Mouse (Mus musculus): ENCODE results near the gene Ccdc86. TPM values are rescaled to one million over a fixed set of nuclear protein-coding genes. Genes with fewer than 3 reads are reported as not detected.

Gene Ccdc86
- total RNA-seq, 4 experiments from 2014 or later: 13.4 to 14.5 (median 13.9) TPM

GRCm38 (mm10) chr19:10952021-10952939 lies 3.2 kb upstream of the Ccdc86 start:
- peak; percentile 57 to 77 for DNase-seq (ENCODE audit: low spot score in 2 of 2)

GRCm38 (mm10) chr19:10949558-10949957 lies 492 bp upstream of the Ccdc86 start:
- DNase-seq (ENCODE audit: low spot score in 2 of 2): no peak

GRCm38 (mm10) chr19:10948416-10948815 lies 650 bp downstream of the Ccdc86 start:
- DNase-seq (ENCODE audit: low spot score in 2 of 2): no peak

GRCm38 (mm10) chr19:10947219-10947618 lies 1.8 kb downstream of the Ccdc86 start:
- no peak for DNase-seq (ENCODE audit: low spot score in 2 of 2)

- no peak for DNase-seq (ENCODE audit: low spot score in 2 of 2)
These were observed 2.6 kb downstream of the Ccdc86 start for GRCm38 (mm10) chr19:10946506-10946905.

GRCm38 (mm10) chr19:10943955-10944354 lies 5.1 kb downstream of the Ccdc86 start:
- DNase-seq (ENCODE audit: low spot score in 2 of 2): no peak

- no peak for DNase-seq (ENCODE audit: low spot score in 2 of 2)
These were observed 8.1 kb downstream of the Ccdc86 start for GRCm38 (mm10) chr19:10940801-10941457.

- DNase-seq (ENCODE audit: low spot score in 2 of 2): peak in 1 of 2 experiments; percentile 23
These were observed 8.8 kb downstream of the Ccdc86 start for GRCm38 (mm10) chr19:10940097-10940800.

GRCm38 (mm10) chr19:10938771-10939170 lies 10.3 kb downstream of the Ccdc86 start:
- DNase-seq (ENCODE audit: low spot score in 2 of 2): no peak

- DNase-seq (ENCODE audit: low spot score in 2 of 2): no peak
These were observed 11.9 kb downstream of the Ccdc86 start, which contains the start of gene Ptgdr2 for GRCm38 (mm10) chr19:10937110-10937563. Ptgdr2 (plus strand) TSS chr19:10937160.

- DNase-seq (ENCODE audit: low spot score in 2 of 2): no peak
These were observed 13.0 kb downstream of the Ccdc86 start for GRCm38 (mm10) chr19:10936077-10936476.

GRCm38 (mm10) chr19:10935029-10935428 lies 14.0 kb downstream of the Ccdc86 start:
- no peak for DNase-seq (ENCODE audit: low spot score in 2 of 2)

- no peak for DNase-seq (ENCODE audit: low spot score in 2 of 2)
These were observed 18.4 kb downstream of the Ccdc86 start for GRCm38 (mm10) chr19:10930641-10931040.

- DNase-seq (ENCODE audit: low spot score in 2 of 2): no peak
These were observed 22.4 kb downstream of the Ccdc86 start for GRCm38 (mm10) chr19:10926666-10927065.

- DNase-seq (ENCODE audit: low spot score in 2 of 2): no peak
These were observed 22.9 kb downstream of the Ccdc86 start for GRCm38 (mm10) chr19:10926123-10926621.

- DNase-seq (ENCODE audit: low spot score in 2 of 2): no peak
These were observed 24.8 kb downstream of the Ccdc86 start for GRCm38 (mm10) chr19:10924220-10924619.

GRCm38 (mm10) chr19:10921058-10921457 lies 28.0 kb downstream of the Ccdc86 start:
- no peak for DNase-seq (ENCODE audit: low spot score in 2 of 2)

- DNase-seq (ENCODE audit: low spot score in 2 of 2): no peak
These were observed 28.5 kb downstream of the Ccdc86 start, which contains the start of gene Zp1 for GRCm38 (mm10) chr19:10920532-10920931. Zp1 (minus strand) TSS chr19:10920632.

- no peak for DNase-seq (ENCODE audit: low spot score in 2 of 2)
These were observed 30.6 kb downstream of the Ccdc86 start for GRCm38 (mm10) chr19:10918321-10918991.

GRCm38 (mm10) chr19:10916506-10916905 lies 32.6 kb downstream of the Ccdc86 start:
- no peak for DNase-seq (ENCODE audit: low spot score in 2 of 2)

- no peak for DNase-seq (ENCODE audit: low spot score in 2 of 2)
These were observed 34.2 kb downstream of the Ccdc86 start for GRCm38 (mm10) chr19:10914870-10915269.

Data from gastrocnemius, adult 8-10 months (tissue).